Mouse (Mus musculus) limb, embryonic 13.5 days (tissue): ENCODE results near the gene Pde4b. TPM values are rescaled to one million over a fixed set of nuclear protein-coding genes. Genes with fewer than 3 reads are reported as not detected.

Experiments used
- ATAC-seq: fragments of 200-750 bp; cut with Nextera tagmentation; 2 replicates; pipeline ENCODE4 v1.8.0; 2017; ENCODE audit warnings: low read depth, moderate number of reproducible peaks, moderate TSS enrichment; ENCODE audit not compliant: low FRiP score
- H3K27ac ChIP-seq: fragments of 300-500 bp; sonication (generic); 2 replicates; pipeline ENCODE4 v1.5.1; 2015; ENCODE audit warnings: inconsistent platforms, mild to moderate bottlenecking, moderate library complexity
- H3K27me3 ChIP-seq: fragments of 300-500 bp; sonication (generic); 2 replicates; pipeline ENCODE4 v1.6.1; 2015; ENCODE audit warnings: mild to moderate bottlenecking, inconsistent platforms
- H3K36me3 ChIP-seq: fragments of 300-500 bp; sonication (generic); 2 replicates; pipeline ENCODE4 v1.6.1; 2015; ENCODE audit warnings: inconsistent platforms, mild to moderate bottlenecking, moderate library complexity
- H3K4me1 ChIP-seq: fragments of 300-500 bp; sonication (generic); 2 replicates; pipeline ENCODE4 v1.6.1; 2015; ENCODE audit warnings: inconsistent platforms
- H3K4me2 ChIP-seq: fragments of 300-500 bp; sonication (generic); replicated peaks from 2 replicates; pipeline ENCODE4 v1.6.1; 2015; ENCODE audit warnings: inconsistent platforms, mild to moderate bottlenecking, moderate library complexity
- H3K4me3 ChIP-seq: fragments of 300-500 bp; sonication (generic); 2 replicates; pipeline ENCODE4 v1.5.1; 2015; ENCODE audit warnings: moderate library complexity, mild to moderate bottlenecking, inconsistent platforms
- H3K9ac ChIP-seq: fragments of 300-500 bp; sonication (generic); 2 replicates; pipeline ENCODE4 v1.6.1; 2015; ENCODE audit warnings: mild to moderate bottlenecking, inconsistent platforms
- H3K9me3 ChIP-seq: fragments of 300-500 bp; sonication (generic); 2 replicates; pipeline ENCODE4 v1.6.1; 2016; ENCODE audit warnings: inconsistent platforms
- whole genome bisulfite sequencing: fragments of 180-500 bp; shearing (Covaris S2); methylation state at CpG from one replicate; pipeline ENCODE4 v1.1.7; 2015; 5-methylcytosine and 5-hydroxymethylcytosine counted together
- polyA plus RNA-seq: library from polyadenylated mRNA; unstranded; fragments of >200 nt; fragmentation: Nextera tagmentation; extraction: Ambion mirVana; gene quantifications from 2 replicates; pipeline ENCODE4 v1.2.1, GENCODE M21; 2015

Gene Pde4b
- polyA plus RNA-seq, 1 experiment from 2014 or later = 16.2 TPM

- no peaks in the 10 kb centered on the region for H3K27me3 ChIP-seq
- H3K36me3 ChIP-seq = no peaks in the 10 kb centered on the region
- no peak overlapping the region for H3K27ac ChIP-seq
- no peaks in the 10 kb centered on the region for H3K9me3 ChIP-seq
- no peak overlapping the region for H3K4me3 ChIP-seq
- no peak overlapping the region for H3K4me2 ChIP-seq
- no peaks in the 10 kb centered on the region for H3K4me1 ChIP-seq
- WGBS = 89% methylated on average over 6 of the region's 6 CpGs
- no peak for ATAC-seq
- H3K9ac ChIP-seq = no peak overlapping the region
Observed at GRCm38 (mm10) chr4:102106771-102107170, 19.4 kb downstream of the Pde4b start.

GRCm38 (mm10) chr4:102119454-102119853 is 32.1 kb downstream of the Pde4b start:
- ATAC-seq = no peak
- H3K36me3 ChIP-seq = no peaks in the 10 kb centered on the region
- no peaks in the 10 kb centered on the region for H3K9me3 ChIP-seq
- H3K4me3 ChIP-seq = no peak overlapping the region
- no peak overlapping the region for H3K4me2 ChIP-seq
- WGBS = 90% methylated on average over 3 of the region's 3 CpGs
- no peaks in the 10 kb centered on the region for H3K4me1 ChIP-seq
- no peak overlapping the region for H3K9ac ChIP-seq
- no peak overlapping the region for H3K27ac ChIP-seq
- H3K27me3 ChIP-seq = no peaks in the 10 kb centered on the region

GRCm38 (mm10) chr4:102136366-102136849 is 49.1 kb downstream of the Pde4b start:
- H3K4me2 ChIP-seq = no peak overlapping the region
- WGBS = 74% methylated on average over 3 of the region's 3 CpGs
- no peaks in the 10 kb centered on the region for H3K27me3 ChIP-seq
- H3K9ac ChIP-seq = no peak overlapping the region
- H3K4me3 ChIP-seq = no peak overlapping the region
- H3K36me3 ChIP-seq = no peaks in the 10 kb centered on the region
- H3K27ac ChIP-seq = no peak overlapping the region
- ATAC-seq = no peak
- no peaks in the 10 kb centered on the region for H3K4me1 ChIP-seq
- no peaks in the 10 kb centered on the region for H3K9me3 ChIP-seq

GRCm38 (mm10) chr4:102138346-102138745 is 51.0 kb downstream of the Pde4b start:
- Histone ChIP-seq H3K4me3 (no peak overlapping the region), H3K27me3 (no peaks in the 10 kb centered on the region), H3K4me1 (no peaks in the 10 kb centered on the region), H3K9ac (no peak overlapping the region), H3K36me3 (no peaks in the 10 kb centered on the region), H3K9me3 (no peaks in the 10 kb centered on the region), H3K4me2 (no peak overlapping the region), H3K27ac (no peak overlapping the region)
- ATAC-seq = no peak
- 76% methylated on average over 4 of the region's 4 CpGs for WGBS

GRCm38 (mm10) chr4:102141241-102141640 is 53.9 kb downstream of the Pde4b start:
- no peak overlapping the region for H3K9ac ChIP-seq
- WGBS = 89% methylated on average over 3 of the region's 3 CpGs
- H3K4me3 ChIP-seq = no peak overlapping the region
- no peaks in the 10 kb centered on the region for H3K27me3 ChIP-seq
- H3K4me1 ChIP-seq = no peaks in the 10 kb centered on the region
- no peaks in the 10 kb centered on the region for H3K9me3 ChIP-seq
- no peak overlapping the region for H3K4me2 ChIP-seq
- H3K36me3 ChIP-seq = no peaks in the 10 kb centered on the region
- ATAC-seq = no peak
- H3K27ac ChIP-seq = no peak overlapping the region

GRCm38 (mm10) chr4:102148766-102149165 is 61.4 kb downstream of the Pde4b start:
- 83% methylated on average over 4 of the region's 4 CpGs for whole genome bisulfite sequencing
- Histone ChIP-seq H3K4me2 (no peak overlapping the region), H3K4me3 (no peak overlapping the region), H3K36me3 (no peaks in the 10 kb centered on the region), H3K9me3 (no peaks in the 10 kb centered on the region), H3K27me3 (no peaks in the 10 kb centered on the region), H3K27ac (no peak overlapping the region), H3K9ac (no peak overlapping the region), H3K4me1 (no peaks in the 10 kb centered on the region)
- no peak for ATAC-seq

GRCm38 (mm10) chr4:102159178-102159577 is 71.8 kb downstream of the Pde4b start:
- no peak for ATAC-seq
- Histone ChIP-seq H3K36me3 (no peaks in the 10 kb centered on the region), H3K9me3 (no peaks in the 10 kb centered on the region), H3K27ac (no peak overlapping the region), H3K27me3 (no peaks in the 10 kb centered on the region), H3K9ac (no peak overlapping the region), H3K4me1 (no peaks in the 10 kb centered on the region), H3K4me3 (no peak overlapping the region), H3K4me2 (no peak overlapping the region)

GRCm38 (mm10) chr4:102171636-102172035 is 84.3 kb downstream of the Pde4b start:
- no peak overlapping the region for H3K27ac ChIP-seq
- no peaks in the 10 kb centered on the region for H3K9me3 ChIP-seq
- WGBS = 43% methylated on average over 3 of the region's 3 CpGs
- no peak overlapping the region for H3K9ac ChIP-seq
- ATAC-seq = no peak
- H3K4me3 ChIP-seq = no peak overlapping the region
- no peaks in the 10 kb centered on the region for H3K27me3 ChIP-seq
- H3K4me1 ChIP-seq = no peaks in the 10 kb centered on the region
- no peaks in the 10 kb centered on the region for H3K36me3 ChIP-seq
- H3K4me2 ChIP-seq = no peak overlapping the region

GRCm38 (mm10) chr4:102172711-102173213 is 85.4 kb downstream of the Pde4b start:
- no peak overlapping the region for H3K4me2 ChIP-seq
- no peaks in the 10 kb centered on the region for H3K4me1 ChIP-seq
- no peak overlapping the region for H3K9ac ChIP-seq
- 53% methylated on average over 7 of the region's 7 CpGs for WGBS
- no peaks in the 10 kb centered on the region for H3K27me3 ChIP-seq
- H3K9me3 ChIP-seq = no peaks in the 10 kb centered on the region
- no peaks in the 10 kb centered on the region for H3K36me3 ChIP-seq
- H3K4me3 ChIP-seq = no peak overlapping the region
- no peak for ATAC-seq
- no peak overlapping the region for H3K27ac ChIP-seq

GRCm38 (mm10) chr4:102175985-102176384 is 88.6 kb downstream of the Pde4b start:
- Histone ChIP-seq H3K9me3 (no peaks in the 10 kb centered on the region), H3K27ac (no peak overlapping the region), H3K4me2 (no peak overlapping the region), H3K4me1 (no peaks in the 10 kb centered on the region), H3K4me3 (no peak overlapping the region), H3K36me3 (no peaks in the 10 kb centered on the region), H3K27me3 (no peaks in the 10 kb centered on the region), H3K9ac (no peak overlapping the region)
- 84% methylated on average over 2 of the region's 2 CpGs for WGBS
- ATAC-seq = no peak

- H3K4me2 ChIP-seq = no peak overlapping the region
- no peak overlapping the region for H3K9ac ChIP-seq
- no peak overlapping the region for H3K27ac ChIP-seq
- whole genome bisulfite sequencing = 78% methylated on average over 5 of the region's 5 CpGs
- no peak for ATAC-seq
- H3K27me3 ChIP-seq = no peaks in the 10 kb centered on the region
- no peak overlapping the region for H3K4me3 ChIP-seq
- H3K36me3 ChIP-seq = no peaks in the 10 kb centered on the region
- H3K9me3 ChIP-seq = no peaks in the 10 kb centered on the region
- no peaks in the 10 kb centered on the region for H3K4me1 ChIP-seq
Observed at GRCm38 (mm10) chr4:102177258-102177657, 89.9 kb downstream of the Pde4b start.

GRCm38 (mm10) chr4:102186888-102187287 is 99.5 kb downstream of the Pde4b start:
- ATAC-seq = no peak
- no peak overlapping the region for H3K4me2 ChIP-seq

GRCm38 (mm10) chr4:102197707-102198106 is 110.4 kb downstream of the Pde4b start:
- Histone ChIP-seq H3K4me1 (peaks cover 2% of the 10 kb centered on the region; the same call in 1 of the 2 replicates), H3K4me2 (no peak overlapping the region), H3K27me3 (no peaks in the 10 kb centered on the region), H3K9ac (no peak overlapping the region), H3K27ac (no peak overlapping the region), H3K9me3 (no peaks in the 10 kb centered on the region), H3K36me3 (no peaks in the 10 kb centered on the region), H3K4me3 (no peak overlapping the region)
- 85% methylated on average over 5 of the region's 5 CpGs for WGBS
- no peak for ATAC-seq

More at GRCm38 (mm10) chr4:102186888-102187287, 99.5 kb downstream of the Pde4b start:
- Histone ChIP-seq H3K27ac (no peak overlapping the region), H3K4me3 (no peak overlapping the region), H3K36me3 (no peaks in the 10 kb centered on the region), H3K9me3 (no peaks in the 10 kb centered on the region), H3K9ac (no peak overlapping the region), H3K27me3 (no peaks in the 10 kb centered on the region), H3K4me1 (no peaks in the 10 kb centered on the region)
- 85% methylated on average over 5 of the region's 5 CpGs for WGBS
